Mouse (Mus musculus) spleen, embryonic (tissue): ENCODE measurements around the gene Pebp1.

Source experiments
- CTCF ChIA-PET: fragments of 350-600 bp; sonication (Branson Sonifier 250); formaldehyde crosslinking; loops from one replicate; lab custom pipeline; 2022; lab: Charles Lee

Pebp1 gene

DNA sequence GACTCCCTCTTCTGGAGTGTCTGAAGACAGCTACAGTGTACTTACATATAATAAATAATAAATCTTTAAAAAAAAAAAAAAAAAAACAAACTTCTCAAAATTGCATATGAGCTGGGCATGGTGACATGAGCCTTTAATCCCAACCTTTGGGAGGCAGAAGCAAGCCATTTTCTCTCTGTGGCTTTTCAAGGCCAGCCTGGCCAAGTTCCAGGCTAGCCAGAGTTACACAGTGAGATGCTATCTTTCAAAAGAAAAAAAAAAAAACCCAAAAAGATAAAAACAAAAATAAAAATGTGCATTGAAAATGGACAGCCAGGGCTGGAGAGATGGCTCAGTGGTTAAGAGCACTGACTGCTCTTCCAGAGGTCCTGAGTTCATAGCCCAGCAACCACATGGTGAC lies 2.2 kb upstream of the Pebp1 start:
- CTCF ChIA-PET, result no interaction called here

- CTCF ChIA-PET, result interaction anchor here (0.7 kb wide), 1 partner anchor 44 kb away, joined by 4 read pairs; no protein-coding TSS in a partner anchor
Measured at GRCm38 (mm10) chr5:117286286-117286685, 1.1 kb downstream of the Pebp1 start.

DNA sequence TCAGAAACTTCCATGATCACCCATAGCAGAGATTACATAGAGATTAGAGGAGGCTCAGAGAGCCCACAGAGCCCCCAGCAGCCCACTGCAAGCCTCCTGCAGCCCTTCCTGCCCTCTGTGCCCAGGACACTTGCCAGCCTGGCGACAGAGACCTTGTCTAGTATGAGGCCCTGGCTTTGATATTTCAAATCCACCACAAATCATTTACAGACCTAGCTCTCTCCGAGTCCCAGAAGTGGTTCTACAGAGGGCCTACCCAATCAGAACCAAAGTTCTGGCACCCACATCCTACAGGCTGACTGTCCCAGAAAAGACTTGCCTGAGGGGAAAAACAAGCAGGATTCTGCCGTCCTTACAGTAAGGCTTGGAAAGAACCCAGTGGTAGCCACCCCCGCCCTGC lies 2.2 kb downstream of the Pebp1 start:
- CTCF ChIA-PET, result no interaction called here

DNA sequence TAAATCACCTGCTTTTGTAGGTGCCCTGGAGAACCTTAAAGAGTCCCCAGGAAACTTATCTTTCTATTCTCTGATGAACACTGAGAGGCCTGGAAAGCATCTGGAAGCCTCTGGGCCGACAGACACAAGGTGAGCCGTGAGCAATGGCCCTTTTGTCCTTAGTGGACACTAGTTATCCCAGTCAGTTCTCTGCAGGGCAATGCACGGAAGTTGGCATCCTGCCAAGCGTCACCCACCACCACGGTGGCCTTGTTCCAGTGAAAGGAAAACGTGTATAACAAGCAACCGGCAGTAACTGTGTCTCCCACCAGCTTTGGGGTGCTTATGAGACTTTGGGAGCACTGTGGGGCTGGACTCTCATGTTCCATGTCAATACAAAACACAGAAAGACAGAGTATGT lies 2.7 kb downstream of the Pebp1 start:
- CTCF ChIA-PET, result no interaction called here

DNA sequence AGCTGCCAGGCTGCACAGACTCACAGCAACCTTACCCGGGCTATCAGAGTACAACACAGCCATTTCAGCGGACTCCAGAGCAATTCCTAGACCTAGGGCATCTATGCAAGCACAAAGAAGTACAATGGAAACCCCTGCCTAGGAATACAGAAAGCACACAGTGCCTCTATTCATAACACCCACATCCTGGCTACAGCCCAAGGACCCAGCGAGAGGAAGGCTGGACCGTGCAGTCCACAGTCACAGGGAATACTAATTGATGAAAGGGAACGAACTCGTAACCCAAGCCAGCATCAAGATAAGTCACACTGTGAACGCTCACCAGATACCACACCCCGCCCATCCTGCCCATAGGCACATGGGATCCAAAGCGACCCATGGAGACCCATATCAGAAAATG lies 3.4 kb downstream of the Pebp1 start:
- CTCF ChIA-PET, result no interaction called here

GRCm38 (mm10) chr5:117282360-117282759 lies 5.1 kb downstream of the Pebp1 start:
- CTCF ChIA-PET, result no interaction called here

DNA sequence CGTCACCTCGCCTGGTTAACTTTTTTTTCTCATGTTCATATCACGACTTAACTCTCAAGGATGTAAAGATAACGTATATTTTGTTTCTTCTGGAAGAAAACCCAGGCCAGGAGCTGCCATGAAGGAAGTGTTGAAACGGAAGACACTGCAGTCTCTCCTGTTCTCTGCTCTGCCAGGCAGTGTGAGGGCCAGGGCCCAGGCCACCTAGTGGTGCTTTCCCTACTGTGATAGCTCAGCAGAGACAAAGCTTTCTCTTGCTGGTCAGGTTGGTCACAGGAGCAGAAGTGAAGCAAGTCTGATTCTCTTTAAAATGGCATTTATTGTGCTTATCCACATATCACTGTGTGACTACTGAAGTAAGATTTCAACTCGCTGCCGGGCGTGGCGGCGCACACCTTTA lies 5.9 kb downstream of the Pebp1 start:
- CTCF ChIA-PET, result no interaction called here

- CTCF ChIA-PET, result interaction anchor here (0.8 kb wide), 1 partner anchor 111 kb away, joined by 6 read pairs; no protein-coding TSS in a partner anchor
Measured at GRCm38 (mm10) chr5:117279669-117280050, 7.8 kb downstream of the Pebp1 start.

GRCm38 (mm10) chr5:117278809-117279668 lies 8.4 kb downstream of the Pebp1 start:
- CTCF ChIA-PET, result interaction anchor here (0.8 kb wide), 1 partner anchor 112 kb away, joined by 6 read pairs; no protein-coding TSS in a partner anchor

DNA sequence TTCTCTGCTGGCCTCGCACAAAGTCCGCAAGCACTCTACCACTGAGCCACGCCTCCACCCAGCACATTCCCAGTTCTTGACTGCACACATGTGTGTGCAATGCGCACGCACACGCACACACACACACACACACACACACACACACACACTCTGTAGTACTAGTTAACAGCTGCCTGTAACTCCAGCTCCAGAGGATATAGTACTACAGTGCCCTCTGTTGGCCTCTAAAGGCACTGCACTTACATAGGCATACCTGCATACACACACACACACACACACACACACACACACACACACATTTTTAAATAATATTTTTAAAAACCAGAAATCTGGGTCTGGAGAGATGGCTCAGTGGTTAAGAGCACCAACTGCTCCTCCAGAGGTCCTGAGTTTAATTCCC lies 9.6 kb downstream of the Pebp1 start:
- CTCF ChIA-PET, result interaction anchor here (0.6 kb wide), 1 partner anchor 172 kb away, joined by 3 read pairs; no protein-coding TSS in a partner anchor

GRCm38 (mm10) chr5:117274817-117275216 lies 12.6 kb downstream of the Pebp1 start:
- CTCF ChIA-PET, result interaction anchor here (0.6 kb wide), 2 partner anchors 8 to 30 kb away, joined by 5 read pairs; no protein-coding TSS in a partner anchor

GRCm38 (mm10) chr5:117271945-117272344 lies 15.5 kb downstream of the Pebp1 start:
- CTCF ChIA-PET, result no interaction called here

DNA sequence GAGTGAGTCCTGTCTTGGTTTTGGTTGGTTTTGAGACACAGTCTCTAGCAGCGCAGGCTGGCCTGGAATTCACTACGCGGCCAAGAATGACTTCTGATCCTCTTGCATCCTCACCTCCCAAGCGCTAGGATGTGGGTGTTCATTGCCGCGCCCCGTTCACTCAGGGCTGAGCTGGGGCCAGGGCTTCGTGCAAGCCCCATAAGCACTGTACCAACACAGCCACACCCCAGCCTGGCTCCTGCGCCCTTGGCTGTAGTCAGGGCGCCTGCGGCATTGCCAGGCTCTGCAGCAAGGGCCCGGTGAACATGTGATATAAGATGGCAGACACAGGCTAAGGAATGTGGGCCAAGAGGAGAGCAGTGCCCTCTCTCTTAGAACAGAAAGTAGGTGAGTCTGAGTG lies 18.0 kb downstream of the Pebp1 start:
- CTCF ChIA-PET, result no interaction called here

GRCm38 (mm10) chr5:117268749-117269148 lies 18.7 kb downstream of the Pebp1 start:
- CTCF ChIA-PET, result no interaction called here

DNA sequence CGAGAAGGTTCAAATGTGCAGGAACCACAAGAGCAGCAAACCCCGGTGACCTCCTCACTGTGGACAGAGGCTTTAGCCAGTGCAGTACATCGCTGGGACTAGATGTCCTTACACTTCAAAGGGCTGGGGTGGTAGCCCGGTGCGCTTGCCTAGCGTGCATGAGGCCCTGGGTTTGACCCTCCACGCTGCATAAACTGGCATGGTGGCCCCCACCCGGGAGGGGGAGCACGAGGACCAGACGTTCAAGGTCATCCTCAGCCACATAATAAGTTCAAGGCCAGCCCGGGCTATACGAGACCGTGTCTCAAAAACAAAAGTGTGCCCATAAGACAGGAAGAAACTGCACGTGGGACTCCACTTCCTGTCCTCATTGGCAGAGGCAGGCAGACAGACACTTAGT lies 19.5 kb downstream of the Pebp1 start:
- CTCF ChIA-PET, result no interaction called here

DNA sequence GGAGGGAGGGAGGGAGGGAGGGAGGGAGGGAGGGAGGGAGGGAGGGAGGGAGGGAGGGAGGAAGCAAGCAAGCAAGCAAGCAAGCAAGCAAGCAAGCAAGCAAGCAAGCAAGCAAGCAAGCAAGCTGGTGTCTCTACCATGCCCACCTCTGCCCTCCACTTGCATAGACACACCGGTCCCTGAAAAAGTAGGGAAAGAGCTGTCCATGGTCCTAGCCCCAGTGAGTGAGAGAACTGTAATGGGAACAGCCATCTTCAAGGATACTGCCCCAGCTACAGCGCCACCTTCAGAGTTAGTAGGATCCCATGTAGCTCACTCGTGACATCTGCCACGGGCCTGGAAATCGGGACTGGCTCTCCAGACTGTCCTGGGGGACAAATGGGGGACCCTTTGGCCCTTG lies 22.7 kb downstream of the Pebp1 start:
- CTCF ChIA-PET, result interaction anchor here (0.6 kb wide), 1 partner anchor 168 kb away, joined by 3 read pairs; no protein-coding TSS in a partner anchor

GRCm38 (mm10) chr5:117263566-117263965 lies 23.9 kb downstream of the Pebp1 start:
- CTCF ChIA-PET, result no interaction called here

GRCm38 (mm10) chr5:117258276-117258675 lies 29.1 kb downstream of the Pebp1 start:
- CTCF ChIA-PET, result no interaction called here

GRCm38 (mm10) chr5:117251763-117252162 lies 35.7 kb downstream of the Pebp1 start:
- CTCF ChIA-PET, result no interaction called here

DNA sequence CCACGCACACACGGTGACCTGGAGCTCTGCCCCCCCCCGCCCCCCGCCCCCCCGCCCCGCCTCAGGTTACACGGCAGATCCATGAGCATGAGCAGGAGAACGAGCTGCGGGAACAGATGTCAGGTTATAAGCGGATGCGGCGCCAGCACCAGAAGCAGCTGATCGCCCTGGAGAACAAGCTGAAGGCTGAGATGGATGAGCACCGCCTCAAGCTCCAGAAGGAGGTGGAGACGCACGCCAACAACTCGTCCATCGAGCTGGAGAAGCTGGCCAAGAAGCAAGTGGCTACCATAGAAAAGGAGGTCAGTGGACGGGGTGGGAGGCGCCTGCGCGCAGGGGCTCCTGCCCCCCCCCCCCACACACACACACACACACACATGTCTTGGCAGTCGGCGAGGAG lies 36.6 kb downstream of the Pebp1 start:
- CTCF ChIA-PET, result interaction anchor here (0.6 to 0.7 kb wide), 3 partner anchors 9 to 140 kb away, joined by 3 to 4 read pairs (median 3); no protein-coding TSS in a partner anchor

DNA sequence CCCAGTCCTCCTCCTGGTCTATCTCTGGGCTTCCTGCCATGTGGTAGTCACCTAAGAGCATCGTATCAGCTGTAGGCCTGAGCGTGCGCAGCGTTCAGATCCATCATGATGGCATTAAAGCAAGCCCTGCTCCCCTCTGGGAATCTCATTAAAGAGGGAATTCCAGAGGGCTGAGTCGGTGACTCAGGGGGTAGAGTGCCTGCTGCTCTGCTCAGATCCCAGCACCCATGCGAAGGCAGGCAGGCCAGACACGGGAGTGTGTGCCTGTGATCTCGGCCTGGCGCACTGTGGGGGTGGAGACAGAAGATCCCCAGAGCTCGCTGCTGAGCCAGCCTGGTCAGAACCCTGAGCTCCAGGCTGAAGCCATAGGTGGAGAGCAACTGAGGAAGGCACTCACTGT lies 39.1 kb downstream of the Pebp1 start:
- CTCF ChIA-PET, result interaction anchor here (0.5 kb wide), 1 partner anchor 11 kb away, joined by 4 read pairs; no protein-coding TSS in a partner anchor

- CTCF ChIA-PET, result interaction anchor here (0.6 kb wide), 1 partner anchor 29 kb away, joined by 5 read pairs; no protein-coding TSS in a partner anchor
Measured at GRCm38 (mm10) chr5:117245170-117245569, 42.3 kb downstream of the Pebp1 start.
